11 mouse cellular contexts compared by ENCODE assay signal in the genomic region with DNA sequence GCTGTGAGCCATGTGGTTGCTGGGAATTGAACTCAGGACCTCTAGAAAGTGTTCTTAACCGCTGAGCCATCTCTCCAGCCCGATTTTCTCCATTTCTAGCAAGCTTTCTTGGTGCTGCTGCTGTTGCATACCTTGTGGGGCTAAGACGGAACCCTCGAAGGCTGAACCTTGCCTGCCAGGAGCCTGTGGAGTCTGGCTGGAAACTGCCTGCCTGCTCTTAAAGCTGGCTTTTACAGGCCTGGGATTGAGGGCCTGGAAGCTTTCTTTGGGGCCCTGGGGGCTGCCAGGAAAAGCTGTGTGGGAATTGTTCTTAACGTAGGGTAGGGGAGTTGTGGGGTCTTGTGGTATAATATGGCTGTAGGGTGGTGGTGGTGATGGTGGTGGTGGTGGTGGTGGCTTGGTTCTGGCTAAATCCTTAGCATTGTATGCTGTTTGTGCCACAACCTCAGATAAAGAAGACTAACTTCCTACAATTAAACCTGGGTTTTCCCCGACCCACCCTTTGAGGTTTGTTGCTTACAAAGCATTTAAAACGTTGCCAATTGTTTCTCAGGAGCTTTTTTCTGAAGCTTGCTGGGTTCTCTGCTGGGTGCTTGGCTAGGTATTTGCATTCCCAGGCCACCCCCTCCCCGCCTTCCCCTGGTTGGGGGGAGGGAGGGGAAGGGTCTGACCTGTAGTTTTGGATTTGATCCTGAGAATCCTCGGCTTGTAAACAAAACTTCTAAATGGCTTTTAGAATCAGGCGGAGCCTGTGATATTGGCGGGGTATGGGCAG. TPM values are rescaled to one million over a fixed set of nuclear protein-coding genes. Genes with fewer than 3 reads are reported as not detected.
A peak's percentile ranks its signal among the peaks of the same experiment; 100 is the strongest.
DNase-seq lines count a peak whose midpoint lies in the region; ATAC-seq and TF ChIP-seq lines count a peak whose summit lies in the region.
"Had no signal": no experiment of that assay in that cellular context is flagged by ENCODE, and none has a peak within 500 bp of the region (broad histone marks: within the 10 kb centered on the region; RNA-seq: fewer than 3 reads in every experiment).

No protein-coding gene starts in this region.

- peak overlapping the region; percentile 24; the same call in 1 of the 2 replicates for H3K27ac ChIP-seq in gastrocnemius, adult 2 months
- 0 out of 2 replicates have a peak overlapping the region, but pooled peaks have one; percentile 43 for H3K27ac ChIP-seq in layer of hippocampus, adult 2 months
- H3K27ac ChIP-seq: liver, embryonic 15.5 days had no signal

- TF ChIP-seq CTCF in gastrocnemius, adult 2 months (IDR thresholded peaks at IDR 0.05), result no peak
- TF ChIP-seq CTCF in layer of hippocampus, adult 2 months (conservative IDR thresholded peaks at IDR 0.05), result no peak

- intact Hi-C loops in gastrocnemius, adult 2 months (cut with DNase I), result loop anchor here (10.0 kb wide), 1 partner anchor 139 kb away; no protein-coding TSS in a partner anchor

- 0 out of 2 replicates have a peak, but pooled peaks have one; percentile 14 for ATAC-seq in common myeloid progenitor, adult 5-6 weeks (replicated peaks; ENCODE audit: low read depth, poor library complexity, severe bottlenecking)
- ATAC-seq in megakaryocyte, adult 5-6 weeks (ENCODE audit: poor library complexity, severe bottlenecking), result no peak

- DNase-seq in gastrocnemius, adult 2 months, result no peak
- no peak for DNase-seq in gastrocnemius, postnatal 4 days (ENCODE audit: low spot score in 2 of 2)
- no peak for DNase-seq in layer of hippocampus, adult 2 months (ENCODE audit: low spot score in 2 of 2)
- no peak for DNase-seq in layer of hippocampus, postnatal 36 days
- peak; percentile 14 for DNase-seq in neural tube, embryonic 10.5 days (ENCODE audit: extremely low spot score, low spot score)
- DNase-seq in retina, embryonic 14.5 days (ENCODE audit: low spot score), result no peak
- DNase-seq: B cell, adult 2 months; gastrocnemius, postnatal 14 days had no signal

- no peak overlapping the region for H3K4me3 ChIP-seq in gastrocnemius, adult 2 months
- no peak overlapping the region for H3K4me3 ChIP-seq in layer of hippocampus, adult 2 months
- H3K4me3 ChIP-seq: liver, embryonic 15.5 days had no signal

RNA-seq across cellular contexts. Expression of a gene that starts 7.9 kb away (rescaled TPM):
- total RNA-seq in gastrocnemius, adult 2 months (2021), result 1 to 10 TPM; 1.5 to 4.2 TPM
- total RNA-seq in gastrocnemius, postnatal 4 days (2021), result 10 to 100 TPM; 80.6 to 93.8 TPM
- total RNA-seq in layer of hippocampus, adult 2 months (2021), result 10 to 100 TPM; 25.1 to 26.5 TPM
- total RNA-seq in layer of hippocampus, postnatal 36 days (2021), result 10 to 100 TPM; 30.3 to 30.4 TPM
- 13.2 and 17.6 TPM in 2 replicates for total RNA-seq in common myeloid progenitor, adult 5-6 weeks (2017)
- 2.4 and 2.7 TPM in 2 replicates for total RNA-seq in megakaryocyte, adult 5-6 weeks (2015)
- 2.9 and 3.9 TPM in 2 replicates for total RNA-seq in megakaryocyte, adult 5-6 weeks (2017)
